Mouse (Mus musculus) limb, embryonic 14.5 days (tissue): ENCODE results near the gene Secisbp2. TPM values are rescaled to one million over a fixed set of nuclear protein-coding genes. Genes with fewer than 3 reads are reported as not detected.
"Not testable (repeated sequence)": the region's sequence is repeated elsewhere in the genome, so short reads cannot be mapped to it uniquely, and the experiment has no call there.

Experiments used
- ATAC-seq: fragments of 200-750 bp; cut with Nextera tagmentation; 2 replicates; pipeline ENCODE4 v1.8.0; 2017; ENCODE audit warnings: low read depth, moderate number of reproducible peaks, moderate TSS enrichment; ENCODE audit not compliant: low FRiP score
- DNase-seq: peaks from one replicate; pipeline ENCODE4 v3.0.0-alpha.2; 2015; ENCODE audit warnings: low spot score
- H3K27ac ChIP-seq: fragments of 300-500 bp; sonication (generic); replicated peaks from 2 replicates; pipeline ENCODE4 v1.5.1; 2014; ENCODE audit warnings: low read depth, mild to moderate bottlenecking, low read length, moderate library complexity, mixed read lengths
- H3K27me3 ChIP-seq: fragments of 300-500 bp; sonication (generic); 2 replicates; pipeline ENCODE4 v1.6.1; 2014; ENCODE audit warnings: low read length, mixed read lengths; ENCODE audit not compliant: control insufficient read depth, insufficient read depth
- H3K36me3 ChIP-seq: fragments of 300-500 bp; sonication (generic); 2 replicates; pipeline ENCODE4 v1.6.1; 2014; ENCODE audit warnings: mild to moderate bottlenecking, low read length, moderate library complexity, mixed read lengths; ENCODE audit not compliant: control insufficient read depth, insufficient read depth
- H3K4me1 ChIP-seq: fragments of 300-500 bp; sonication (generic); 2 replicates; pipeline ENCODE4 v1.6.1; 2014; ENCODE audit warnings: antibody characterized with exemption, low read length, mixed read lengths; ENCODE audit not compliant: control insufficient read depth, insufficient read depth
- H3K4me2 ChIP-seq: fragments of 300-500 bp; sonication (generic); replicated peaks from 2 replicates; pipeline ENCODE4 v1.6.1; 2014; ENCODE audit warnings: low read depth, mild to moderate bottlenecking, low read length, moderate library complexity; ENCODE audit not compliant: severe bottlenecking
- H3K4me3 ChIP-seq: fragments of 300-500 bp; sonication (generic); replicated peaks from 2 replicates; pipeline ENCODE4 v1.5.1; 2014; ENCODE audit warnings: low read length
- H3K9ac ChIP-seq: fragments of 300-500 bp; sonication (generic); 2 replicates; pipeline ENCODE4 v1.6.1; 2014; ENCODE audit warnings: mild to moderate bottlenecking, low read depth, low read length, moderate library complexity; ENCODE audit not compliant: severe bottlenecking
- H3K9me3 ChIP-seq: fragments of 300-500 bp; sonication (generic); 2 replicates; pipeline ENCODE4 v1.6.1; 2016; ENCODE audit warnings: low read length; ENCODE audit not compliant: control insufficient read depth
- POLR2A ChIP-seq: fragments of 200-500 bp; IDR thresholded peaks from 2 replicates; pipeline ENCODE4 v1.8.0; 2012; ENCODE audit warnings: inconsistent platforms, mild to moderate bottlenecking, moderate library complexity, borderline replicate concordance; ENCODE audit not compliant: insufficient read depth, insufficient read length; ENCODE audit errors: extremely low read depth
- WGBS: fragments of 180-500 bp; shearing (Covaris S2); extraction: QIAGEN DNeasy Blood & Tissue Kit; methylation state at CpG from one replicate; pipeline ENCODE4 v1.1.7; 2014; 5-methylcytosine and 5-hydroxymethylcytosine counted together
- polyA plus RNA-seq, 2 experiments: library from polyadenylated mRNA; depleted of rRNA in 1 of 2; stranded (reverse) in 1 of 2; unstranded in 1 of 2; fragments of >200 nt; fragmentation: Nextera tagmentation in 1 of 2; extraction: Ambion mirVana in 1 of 2; gene quantifications; 2 replicates each; pipeline versions ENCODE4 v1.2.1 to v1.2.3; 2012 to 2014

Gene Secisbp2
- polyA plus RNA-seq, 2 experiments, result 31.0 to 32.8 TPM

DNA sequence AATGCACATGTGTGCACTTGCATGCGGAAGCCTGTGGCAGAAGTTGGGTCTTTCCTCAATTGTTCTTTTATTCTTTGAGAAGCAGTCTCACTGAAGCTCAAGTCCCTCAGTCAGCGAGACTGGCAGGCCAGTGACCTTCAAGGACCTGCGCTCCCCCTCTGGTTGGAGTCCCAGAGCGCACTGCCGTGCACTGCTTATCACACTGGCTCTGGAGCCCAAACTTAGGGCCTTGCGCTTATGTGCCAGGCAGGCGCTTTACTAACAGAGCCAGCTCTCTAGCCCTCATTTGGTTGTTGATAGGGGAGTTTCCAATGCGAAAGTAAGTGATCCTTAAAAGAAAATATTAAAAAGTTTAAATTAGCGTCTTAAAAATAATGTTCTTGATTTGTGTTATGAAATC is 2.5 kb downstream of the Secisbp2 start:
- TF ChIP-seq POLR2A, result no peak
- no peak overlapping the region for H3K4me2 ChIP-seq
- H3K4me1 ChIP-seq, result peaks cover 3% of the 10 kb centered on the region; the same call in 1 of the 2 replicates
- ATAC-seq (no peak), DNase-seq (no peak)
- peaks cover 56% of the 10 kb centered on the region for H3K36me3 ChIP-seq
- H3K27me3 ChIP-seq, result no peaks in the 10 kb centered on the region
- H3K9me3 ChIP-seq, result no peaks in the 10 kb centered on the region
- no peak overlapping the region for H3K4me3 ChIP-seq
- no peak overlapping the region for H3K27ac ChIP-seq
- WGBS, result 96% methylated on average over 9 of the region's 9 CpGs
- H3K9ac ChIP-seq, result no peak overlapping the region

DNA sequence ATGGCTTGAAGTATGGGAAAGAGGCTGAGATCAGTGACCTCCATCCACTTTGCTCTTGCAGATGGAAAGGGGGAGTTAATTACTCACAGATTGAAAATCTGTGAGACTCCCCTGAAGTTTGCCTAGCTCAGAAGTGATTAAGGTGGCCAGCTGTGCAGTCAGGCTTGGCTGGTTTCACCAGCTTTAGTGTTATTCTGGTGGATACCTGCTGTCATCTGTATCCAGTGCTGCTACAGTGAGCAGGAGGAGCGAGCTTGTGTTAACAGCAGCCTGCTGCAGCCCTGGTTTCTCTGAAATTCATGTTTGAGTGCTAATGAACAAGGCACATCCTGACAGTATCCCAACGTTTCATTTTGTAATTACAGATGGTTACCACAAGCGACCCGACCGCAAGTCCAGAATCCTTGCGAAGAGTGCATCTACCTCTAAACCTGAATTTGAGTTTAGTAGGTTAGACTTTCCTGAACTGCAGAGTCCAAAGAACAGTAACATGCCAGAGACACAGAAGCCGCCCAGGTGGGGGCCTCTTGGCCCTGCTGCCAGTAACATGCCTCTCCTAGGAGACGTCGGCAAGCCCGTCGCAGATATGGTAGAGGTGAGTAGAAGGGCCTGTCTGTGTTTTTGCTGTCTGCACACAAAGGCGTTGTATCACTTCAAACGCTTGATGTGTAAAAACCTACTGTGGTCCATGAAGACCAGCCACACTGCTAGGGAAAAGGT is 5.2 kb downstream of the Secisbp2 start:
- Histone ChIP-seq H3K27ac (no peak overlapping the region), H3K27me3 (no peaks in the 10 kb centered on the region), H3K4me1 (no peaks in the 10 kb centered on the region), H3K9me3 (no peaks in the 10 kb centered on the region), H3K4me3 (no peak overlapping the region), H3K4me2 (no peak overlapping the region), H3K36me3 (peaks cover 75% of the 10 kb centered on the region), H3K9ac (no peak overlapping the region)
- no peak for TF ChIP-seq POLR2A
- ATAC-seq (no peak), DNase-seq (no peak)
- WGBS, result 91% methylated on average over 13 of the region's 13 CpGs

DNA sequence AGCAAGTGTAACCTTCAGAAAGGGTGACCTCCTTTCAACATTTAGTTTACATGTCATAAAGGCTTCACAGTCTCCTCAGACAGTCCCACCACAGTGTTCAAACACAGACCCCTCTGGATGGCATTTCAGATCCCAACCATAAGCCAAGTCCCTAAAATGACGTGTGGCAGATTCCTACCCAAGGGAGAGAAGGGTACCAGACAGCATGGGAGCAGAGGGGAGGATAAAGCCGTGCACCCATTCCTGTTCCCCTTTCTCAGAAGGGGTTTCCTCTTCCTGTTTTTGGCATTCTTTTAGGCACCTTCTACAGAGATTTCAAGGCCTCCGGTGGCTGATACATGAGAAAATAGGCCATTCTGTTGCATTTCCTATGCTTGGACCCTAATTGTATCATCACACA is 6.6 kb downstream of the Secisbp2 start:
- H3K9ac ChIP-seq, result no peak overlapping the region
- no peak for TF ChIP-seq POLR2A
- no peak overlapping the region for H3K27ac ChIP-seq
- H3K4me3 ChIP-seq, result no peak overlapping the region
- H3K36me3 ChIP-seq, result peaks cover 85% of the 10 kb centered on the region
- 88% methylated on average over 3 of the region's 3 CpGs for WGBS
- no peak for ATAC-seq
- no peaks in the 10 kb centered on the region for H3K27me3 ChIP-seq
- DNase-seq, result no peak
- no peaks in the 10 kb centered on the region for H3K9me3 ChIP-seq
- H3K4me2 ChIP-seq, result no peak overlapping the region
- H3K4me1 ChIP-seq, result no peaks in the 10 kb centered on the region

DNA sequence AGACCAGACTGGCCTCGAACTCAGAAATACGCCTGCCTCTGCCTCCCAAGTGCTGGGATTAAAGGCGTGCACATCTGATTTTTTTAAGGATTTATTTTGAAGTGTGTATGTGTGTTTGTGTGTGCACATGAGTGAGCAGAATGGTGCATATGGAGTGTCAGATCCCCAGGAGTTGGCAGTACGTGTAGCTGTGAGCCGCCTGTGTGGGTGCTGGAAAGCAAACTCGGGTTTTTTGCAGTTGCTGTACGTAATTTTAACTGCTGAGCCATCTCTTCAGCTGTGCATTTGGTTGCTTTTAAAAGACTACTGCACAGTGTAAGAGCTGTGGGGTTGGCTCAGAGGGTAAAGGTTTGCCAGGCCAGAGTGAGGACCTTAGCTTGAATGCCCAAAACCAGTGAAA is 8.1 kb downstream of the Secisbp2 start:
- ATAC-seq, result no peak
- no peak overlapping the region for H3K4me3 ChIP-seq
- peaks cover 89% of the 10 kb centered on the region for H3K36me3 ChIP-seq
- no peak for DNase-seq
- no peak overlapping the region for H3K27ac ChIP-seq
- no peak overlapping the region for H3K9ac ChIP-seq
- no peak overlapping the region for H3K4me2 ChIP-seq
- no peaks in the 10 kb centered on the region for H3K4me1 ChIP-seq
- H3K27me3 ChIP-seq, result no peaks in the 10 kb centered on the region
- no peaks in the 10 kb centered on the region for H3K9me3 ChIP-seq
- TF ChIP-seq POLR2A, result no peak
- WGBS, result 97% methylated on average over 7 of the region's 7 CpGs

DNA sequence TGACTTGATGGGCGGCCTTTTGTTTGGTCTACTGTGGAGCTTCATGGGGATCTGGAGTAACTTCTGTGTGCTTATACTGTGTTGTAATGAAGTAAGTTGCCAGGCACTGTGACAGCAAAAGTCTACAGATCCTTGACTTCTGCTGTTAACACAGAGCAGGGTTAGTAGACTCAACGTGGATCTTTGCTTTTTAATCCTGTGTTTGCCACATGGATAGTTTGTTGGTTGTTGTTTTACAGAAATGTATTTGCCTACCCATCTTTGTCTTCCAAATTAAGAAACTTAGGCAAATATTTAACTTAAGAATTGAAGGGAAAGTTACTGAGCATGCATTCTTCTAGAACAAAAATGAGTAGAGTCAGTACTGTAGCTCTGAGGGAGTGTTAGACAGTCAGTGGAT is 12.1 kb downstream of the Secisbp2 start:
- Histone ChIP-seq H3K36me3 (peaks cover 86% of the 10 kb centered on the region), H3K9ac (no peak overlapping the region), H3K4me2 (no peak overlapping the region), H3K9me3 (no peaks in the 10 kb centered on the region), H3K27ac (no peak overlapping the region), H3K4me3 (no peak overlapping the region), H3K27me3 (no peaks in the 10 kb centered on the region), H3K4me1 (no peaks in the 10 kb centered on the region)
- DNase-seq (no peak), ATAC-seq (no peak)
- 94% methylated on average over 2 of the region's 2 CpGs for WGBS
- TF ChIP-seq POLR2A, result no peak

DNA sequence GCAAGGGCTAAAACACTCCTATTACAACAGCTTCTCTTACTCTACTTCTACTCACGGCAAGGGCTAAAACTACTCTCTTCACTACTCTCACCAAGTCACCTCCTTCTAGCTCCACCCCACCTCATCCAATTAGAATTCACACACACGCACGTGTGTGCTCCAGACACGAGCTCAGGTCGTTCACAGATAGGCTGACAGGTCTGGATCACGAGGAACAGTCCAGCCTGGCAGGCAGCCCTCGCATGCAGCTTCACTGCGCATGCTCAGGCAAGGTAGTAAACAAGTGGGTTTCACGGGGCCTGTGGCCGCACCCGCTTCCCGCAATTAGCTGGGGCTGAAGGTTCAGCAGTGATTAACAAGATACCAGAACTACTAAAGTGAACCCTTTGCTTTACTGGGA is 16.7 kb downstream of the Secisbp2 start:
- H3K4me3 ChIP-seq, H3K27ac ChIP-seq, H3K4me1 ChIP-seq, H3K27me3 ChIP-seq, H3K9ac ChIP-seq, H3K4me2 ChIP-seq, ATAC-seq, H3K9me3 ChIP-seq, DNase-seq: not testable (repeated sequence)
- peaks cover 71% of the 10 kb centered on the region for H3K36me3 ChIP-seq
- 76% methylated on average over 12 of the region's 12 CpGs for WGBS
